Comparison of ENCODE assay signal across 9 mouse cellular contexts in the genomic region with DNA sequence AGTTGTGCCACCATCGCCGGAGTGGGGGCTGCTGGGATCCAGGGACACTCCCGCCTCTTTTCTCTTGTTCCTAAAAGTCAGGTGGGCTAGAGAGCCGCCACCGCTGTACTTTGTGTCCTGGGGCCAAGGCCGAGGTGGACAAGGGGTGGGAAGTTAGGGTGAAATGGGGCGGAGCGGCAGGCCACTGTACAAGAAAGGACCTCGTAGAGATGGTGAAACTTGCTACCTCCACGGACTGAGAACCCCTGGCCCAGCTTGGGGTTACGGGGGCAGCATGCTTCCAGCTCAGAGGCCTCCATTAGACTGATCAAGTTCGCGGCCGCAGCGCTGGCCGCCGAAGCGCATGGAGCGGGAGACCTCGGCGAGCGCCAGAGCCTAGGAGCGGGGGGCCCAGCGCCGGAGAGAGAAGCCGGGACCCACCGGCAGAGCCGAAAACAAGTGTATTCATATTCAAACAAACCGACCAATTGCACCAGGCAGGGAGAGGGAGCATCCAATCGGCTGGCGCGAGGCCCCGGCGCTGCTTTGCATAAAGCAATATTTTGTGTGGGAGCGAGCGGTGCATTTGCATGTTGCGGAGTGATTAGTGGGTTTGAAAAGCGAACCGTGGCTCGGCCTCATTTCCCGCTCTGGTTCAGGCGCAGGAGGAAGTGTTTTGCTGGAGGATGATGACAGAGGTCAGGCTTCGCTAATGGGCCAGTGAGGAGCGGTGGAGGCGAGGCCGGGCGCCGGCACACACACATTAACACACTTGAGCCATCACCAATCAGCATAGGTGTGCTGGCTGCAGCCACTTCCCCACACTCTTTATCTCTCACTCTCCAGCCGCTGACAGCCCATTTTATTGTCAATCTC. TPM values are rescaled to one million over a fixed set of nuclear protein-coding genes. Genes with fewer than 3 reads are reported as not detected.
DNase-seq lines count a peak whose midpoint lies in the region; ATAC-seq and TF ChIP-seq lines count a peak whose summit lies in the region.
"Had no signal": no experiment of that assay in that cellular context is flagged by ENCODE, and none has a peak within 500 bp of the region (broad histone marks: within the 10 kb centered on the region; RNA-seq: fewer than 3 reads in every experiment).

No protein-coding gene starts in this region.

- H3K9me3 ChIP-seq in ES-E14 (ENCODE audit: control insufficient read depth, insufficient read depth, low read depth, low read length): no peaks in the 10 kb centered on the region
- H3K9me3 ChIP-seq in lung, embryonic 16.5 days (ENCODE audit: control insufficient read depth, low read length): no peaks in the 10 kb centered on the region

- H3K27ac ChIP-seq in ES-E14 (ENCODE audit: insufficient read depth, low read depth, low read length, poor library complexity, severe bottlenecking): no peak overlapping the region
- H3K27ac ChIP-seq in embryonic fibroblast, embryonic 13.5 days (ENCODE audit: insufficient read depth, low read length): no peak overlapping the region
- H3K27ac ChIP-seq in lung, embryonic 16.5 days (ENCODE audit: low read length): no peak overlapping the region

- peak overlapping the region; percentile 20 to 59 for H3K4me3 ChIP-seq in ES-E14 (ENCODE audit: insufficient read depth in 1 of 2, low read depth in 1 of 2, low read length in 2 of 2, poor library complexity in 1 of 2, severe bottlenecking in 1 of 2)
- peak overlapping the region; percentile 23 for H3K4me3 ChIP-seq in embryonic fibroblast, embryonic 13.5 days (ENCODE audit: insufficient read depth, low read length)
- H3K4me3 ChIP-seq in lung, embryonic 16.5 days (ENCODE audit: low read length): peak overlapping the region; percentile 25

- intact Hi-C loops in heart, postnatal 36 days (cut with DNase I): loop anchor here (5.0 kb wide), 3 partner anchors 227 to 543 kb away; a partner anchor contains a TSS

- peak; percentile 12 for ATAC-seq in lung, embryonic 16.5 days (ENCODE audit: low read depth)

- WGBS in lung, embryonic 16.5 days: 0% methylated on average over 49 of the region's 49 CpGs

- no peak overlapping the region for H3K9ac ChIP-seq in ES-E14 (ENCODE audit: insufficient read depth, low read depth, low read length, poor library complexity, severe bottlenecking)
- no peak overlapping the region for H3K9ac ChIP-seq in lung, embryonic 16.5 days (ENCODE audit: low read length)

- in situ Hi-C loops in ES-E14 (cut with MboI; ENCODE audit: low sequenced_read_pairs in 2 of 2, unreplicated experiment in 2 of 2): loop anchor here in 1 of 2 experiments (5.0 kb wide), 1 partner anchor 543 kb away; no protein-coding TSS in a partner anchor

- H3K4me1 ChIP-seq in ES-E14 (ENCODE audit: control insufficient read depth in 2 of 2, insufficient read depth in 2 of 2, low read length in 2 of 2, poor library complexity in 1 of 2): peaks cover 1 to 6% of the 10 kb centered on the region in 2 experiments; a peak in 1 of 4 replicates
- H3K4me1 ChIP-seq in embryonic fibroblast, embryonic 13.5 days (ENCODE audit: control insufficient read depth, insufficient read depth, low read length): 0 out of 2 replicates have a peak, but pooled peaks cover 6% of the 10 kb centered on the region
- H3K4me1 ChIP-seq in lung, embryonic 16.5 days (replicated peaks; ENCODE audit: control insufficient read depth, insufficient read depth, low read length): peaks cover 12% of the 10 kb centered on the region

- no peak for TF ChIP-seq CTCF in embryonic fibroblast, embryonic 13.5 days (IDR thresholded peaks at IDR 0.05; ENCODE audit: borderline replicate concordance, insufficient read depth, low read length)

- no peaks in the 10 kb centered on the region for H3K36me3 ChIP-seq in ES-E14 (ENCODE audit: control insufficient read depth, insufficient read depth, low read length, poor library complexity, severe bottlenecking)
- no peaks in the 10 kb centered on the region for H3K36me3 ChIP-seq in lung, embryonic 16.5 days (ENCODE audit: control insufficient read depth, insufficient read depth, low read length)

- no peak for TF ChIP-seq POLR2A in embryonic fibroblast, embryonic 13.5 days (IDR thresholded peaks at IDR 0.05; ENCODE audit: low read depth, low read length)

- H3K27me3 ChIP-seq in lung, embryonic 16.5 days (ENCODE audit: control insufficient read depth, insufficient read depth, low read depth, low read length): peaks cover 97% of the 10 kb centered on the region

- DNase-seq in ES-E14 (ENCODE audit: low read depth, low spot score): no peak
- peak; percentile 97 for DNase-seq in brain, adult 2 months (ENCODE audit: low read depth, low spot score)
- peak; percentile 37 to 57 for DNase-seq in heart, postnatal 36 days
- peak; percentile 81 to 87 for DNase-seq in layer of hippocampus, postnatal 10 days (ENCODE audit: low spot score in 2 of 2)
- peak; percentile 98 for DNase-seq in retina, postnatal 1 day
- no peak for DNase-seq in urinary bladder, adult 2 months (ENCODE audit: low spot score)

- H3K4me2 ChIP-seq in lung, embryonic 16.5 days (ENCODE audit: low read depth, low read length): peak overlapping the region; percentile 33

TF ChIP-seq in ES-E14, 5 proteins besides CTCF, POLR2A, EP300 and RAD21:
- no peak for TF ChIP-seq ZNF384 (IDR thresholded peaks at IDR 0.05; ENCODE audit: low read depth, low read length)
- no peak for TF ChIP-seq CHD2 (IDR thresholded peaks at IDR 0.05; ENCODE audit: low read depth, low read length)
- TF ChIP-seq ZC3H11A (IDR thresholded peaks at IDR 0.05; ENCODE audit: borderline replicate concordance, low read depth, low read length): no peak
- no peak for TF ChIP-seq HCFC1 (IDR thresholded peaks at IDR 0.05; ENCODE audit: borderline replicate concordance, insufficient read depth, low read length)
- TF ChIP-seq MAFK (IDR thresholded peaks at IDR 0.05; ENCODE audit: insufficient read depth, low read depth, low read length): no peak
TF ChIP-seq in ES-E14: peak in this region for 0.

RNA-seq across cellular contexts. Expression of a gene that starts 6.4 kb away (rescaled TPM):
- total RNA-seq in ES-E14 (2012; rRNA removed): 4.3 and 7.1 TPM in 2 replicates
- 1.8 and 2.2 TPM in 2 replicates for polyA plus RNA-seq in embryonic fibroblast, embryonic 13.5 days (2011; ENCODE audit: insufficient read length, low read depth, missing spikeins)
- total RNA-seq in heart, postnatal 36 days (2021): not detected
- total RNA-seq in layer of hippocampus, postnatal 10 days (2021): 10 to 100 TPM; 11.8 to 13.5 TPM
- 0.16 TPM in 1 of 2 replicates, not detected in the other for polyA plus RNA-seq in lung, embryonic 16.5 days (2015; fragmentation: Nextera tagmentation; extraction: Ambion mirVana)
- polyA plus RNA-seq in urinary bladder, adult 2 months (2012; rRNA removed): not detected in 2 replicates
- total RNA-seq: gastrocnemius, postnatal 36 days had no signal

Comparison
In these comparisons a context has a peak if more than half of its experiments do, and no peak if none do; other contexts are left out.
1. DNase-seq: peak in brain, adult 2 months (single experiment), heart, postnatal 36 days (2 of 2), layer of hippocampus, postnatal 10 days (2 of 2) and retina, postnatal 1 day (single experiment); none in ES-E14 (single experiment) and urinary bladder, adult 2 months (single experiment).
2. Peak in every context shown above with its lines, with median percentiles within 50 percentile points of each other: H3K4me3 ChIP-seq.